Mouse (Mus musculus): ENCODE results near the gene Pcp4l1. TPM values are rescaled to one million over a fixed set of nuclear protein-coding genes. Genes with fewer than 3 reads are reported as not detected.

Gene Pcp4l1
- polyA plus RNA-seq, 1 experiment from 2014 or later = 58.8 TPM

GRCm38 (mm10) chr1:171187851-171188700, 8.0 kb downstream of the Pcp4l1 start:
- Histone ChIP-seq H3K9me3 (ENCODE audit: control insufficient read depth, low read length) (no peaks in the 10 kb centered on the region), H3K9ac (ENCODE audit: low read length) (no peak overlapping the region), H3K27me3 (ENCODE audit: control insufficient read depth, insufficient read depth, low read length) (no peaks in the 10 kb centered on the region), H3K4me2 (ENCODE audit: low read length) (no peak overlapping the region), H3K36me3 (ENCODE audit: control insufficient read depth, insufficient read depth, low read length) (no peaks in the 10 kb centered on the region), H3K27ac (replicated peaks in 1 of 2; ENCODE audit: control insufficient read depth in 1 of 2, insufficient read depth in 1 of 2, low read depth in 2 of 2, low read length in 2 of 2) (peak overlapping the region; percentile 3 to 90; a peak in 2 of 4 replicates), H3K4me3 (ENCODE audit: control insufficient read depth in 1 of 2, insufficient read depth in 1 of 2, low read depth in 1 of 2, low read length in 2 of 2) (no peak overlapping the region), H3K4me1 (ENCODE audit: control insufficient read depth in 2 of 2, insufficient read depth in 2 of 2, low read length in 2 of 2) (peaks cover 42 to 52% of the 10 kb centered on the region in 2 experiments)
- no peak for ATAC-seq (ENCODE audit: insufficient number of reproducible peaks, insufficient read depth, low FRiP score, low read depth)
- 73% methylated on average over 13 of the region's 13 CpGs for WGBS

GRCm38 (mm10) chr1:171185655-171186054, 10.4 kb downstream of the Pcp4l1 start:
- ATAC-seq (ENCODE audit: insufficient number of reproducible peaks, insufficient read depth, low FRiP score, low read depth) = no peak
- peak overlapping the region in 1 of 2 experiments; percentile 46; a peak in 1 of 4 replicates for H3K27ac ChIP-seq (replicated peaks in 1 of 2; ENCODE audit: control insufficient read depth in 1 of 2, insufficient read depth in 1 of 2, low read depth in 2 of 2, low read length in 2 of 2)
- H3K4me2 ChIP-seq (ENCODE audit: low read length) = no peak overlapping the region
- H3K9ac ChIP-seq (ENCODE audit: low read length) = no peak overlapping the region
- H3K4me3 ChIP-seq (ENCODE audit: control insufficient read depth in 1 of 2, insufficient read depth in 1 of 2, low read depth in 1 of 2, low read length in 2 of 2) = no peak overlapping the region
- 61% methylated on average over 8 of the region's 8 CpGs for WGBS
- no peaks in the 10 kb centered on the region for H3K9me3 ChIP-seq (ENCODE audit: control insufficient read depth, low read length)
- peaks cover 36 to 48% of the 10 kb centered on the region in 2 experiments for H3K4me1 ChIP-seq (ENCODE audit: control insufficient read depth in 2 of 2, insufficient read depth in 2 of 2, low read length in 2 of 2)
- no peaks in the 10 kb centered on the region for H3K36me3 ChIP-seq (ENCODE audit: control insufficient read depth, insufficient read depth, low read length)
- no peaks in the 10 kb centered on the region for H3K27me3 ChIP-seq (ENCODE audit: control insufficient read depth, insufficient read depth, low read length)

- Histone ChIP-seq H3K9ac (ENCODE audit: low read length) (no peak overlapping the region; the same call in 1 of the 2 replicates), H3K27ac (replicated peaks in 1 of 2; ENCODE audit: control insufficient read depth in 1 of 2, insufficient read depth in 1 of 2, low read depth in 2 of 2, low read length in 2 of 2) (peak overlapping the region; percentile 64 to 84), H3K4me2 (ENCODE audit: low read length) (peak overlapping the region; percentile 31; the same call in 1 of the 2 replicates), H3K36me3 (ENCODE audit: control insufficient read depth, insufficient read depth, low read length) (no peaks in the 10 kb centered on the region), H3K27me3 (ENCODE audit: control insufficient read depth, insufficient read depth, low read length) (no peaks in the 10 kb centered on the region), H3K4me1 (ENCODE audit: control insufficient read depth in 2 of 2, insufficient read depth in 2 of 2, low read length in 2 of 2) (peaks cover 29 to 46% of the 10 kb centered on the region in 2 experiments), H3K9me3 (ENCODE audit: control insufficient read depth, low read length) (no peaks in the 10 kb centered on the region), H3K4me3 (ENCODE audit: control insufficient read depth in 1 of 2, insufficient read depth in 1 of 2, low read depth in 1 of 2, low read length in 2 of 2) (no peak overlapping the region)
- ATAC-seq (ENCODE audit: insufficient number of reproducible peaks, insufficient read depth, low FRiP score, low read depth) = no peak
- WGBS = 54% methylated on average over 7 of the region's 7 CpGs
These were observed 11.8 kb downstream of the Pcp4l1 start for GRCm38 (mm10) chr1:171184314-171184713.

- H3K27ac ChIP-seq (replicated peaks in 1 of 2; ENCODE audit: control insufficient read depth in 1 of 2, insufficient read depth in 1 of 2, low read depth in 2 of 2, low read length in 2 of 2) = peak overlapping the region; percentile 67 to 84; a peak in 3 of 4 replicates
- WGBS = 16% methylated on average over 3 of the region's 3 CpGs
- H3K27me3 ChIP-seq (ENCODE audit: control insufficient read depth, insufficient read depth, low read length) = no peaks in the 10 kb centered on the region
- no peaks in the 10 kb centered on the region for H3K36me3 ChIP-seq (ENCODE audit: control insufficient read depth, insufficient read depth, low read length)
- no peak for ATAC-seq (ENCODE audit: insufficient number of reproducible peaks, insufficient read depth, low FRiP score, low read depth)
- no peak overlapping the region for H3K4me3 ChIP-seq (ENCODE audit: control insufficient read depth in 1 of 2, insufficient read depth in 1 of 2, low read depth in 1 of 2, low read length in 2 of 2)
- no peaks in the 10 kb centered on the region for H3K9me3 ChIP-seq (ENCODE audit: control insufficient read depth, low read length)
- H3K9ac ChIP-seq (ENCODE audit: low read length) = no peak overlapping the region; the same call in 1 of the 2 replicates
- H3K4me1 ChIP-seq (ENCODE audit: control insufficient read depth in 2 of 2, insufficient read depth in 2 of 2, low read length in 2 of 2) = peaks cover 23 to 39% of the 10 kb centered on the region in 2 experiments
- H3K4me2 ChIP-seq (ENCODE audit: low read length) = peak overlapping the region; percentile 31; the same call in 1 of the 2 replicates
These were observed 12.4 kb downstream of the Pcp4l1 start for GRCm38 (mm10) chr1:171183620-171184019.

GRCm38 (mm10) chr1:171183025-171183424, 13.0 kb downstream of the Pcp4l1 start:
- no peaks in the 10 kb centered on the region for H3K36me3 ChIP-seq (ENCODE audit: control insufficient read depth, insufficient read depth, low read length)
- 84% methylated on average over 3 of the region's 3 CpGs for WGBS
- H3K27ac ChIP-seq (replicated peaks in 1 of 2; ENCODE audit: control insufficient read depth in 1 of 2, insufficient read depth in 1 of 2, low read depth in 2 of 2, low read length in 2 of 2) = 0 out of 4 replicates have a peak overlapping the region, but pooled peaks of 1 of the 2 experiments have one; percentile 84
- H3K9me3 ChIP-seq (ENCODE audit: control insufficient read depth, low read length) = no peaks in the 10 kb centered on the region
- no peak for ATAC-seq (ENCODE audit: insufficient number of reproducible peaks, insufficient read depth, low FRiP score, low read depth)
- H3K27me3 ChIP-seq (ENCODE audit: control insufficient read depth, insufficient read depth, low read length) = no peaks in the 10 kb centered on the region
- no peak overlapping the region for H3K4me2 ChIP-seq (ENCODE audit: low read length)
- H3K4me1 ChIP-seq (ENCODE audit: control insufficient read depth in 2 of 2, insufficient read depth in 2 of 2, low read length in 2 of 2) = peaks cover 20 to 36% of the 10 kb centered on the region in 2 experiments
- H3K9ac ChIP-seq (ENCODE audit: low read length) = no peak overlapping the region
- H3K4me3 ChIP-seq (ENCODE audit: control insufficient read depth in 1 of 2, insufficient read depth in 1 of 2, low read depth in 1 of 2, low read length in 2 of 2) = no peak overlapping the region

- peaks cover 7 to 18% of the 10 kb centered on the region in 2 experiments for H3K4me1 ChIP-seq (ENCODE audit: control insufficient read depth in 2 of 2, insufficient read depth in 2 of 2, low read length in 2 of 2)
- no peaks in the 10 kb centered on the region for H3K9me3 ChIP-seq (ENCODE audit: control insufficient read depth, low read length)
- H3K27me3 ChIP-seq (ENCODE audit: control insufficient read depth, insufficient read depth, low read length) = no peaks in the 10 kb centered on the region
- no peak overlapping the region for H3K9ac ChIP-seq (ENCODE audit: low read length)
- 56% methylated on average over 5 of the region's 5 CpGs for WGBS
- no peaks in the 10 kb centered on the region for H3K36me3 ChIP-seq (ENCODE audit: control insufficient read depth, insufficient read depth, low read length)
- no peak overlapping the region for H3K4me3 ChIP-seq (ENCODE audit: control insufficient read depth in 1 of 2, insufficient read depth in 1 of 2, low read depth in 1 of 2, low read length in 2 of 2)
- ATAC-seq (ENCODE audit: insufficient number of reproducible peaks, insufficient read depth, low FRiP score, low read depth) = no peak
- peak overlapping the region in 1 of 2 experiments; percentile 44; a peak in 2 of 4 replicates for H3K27ac ChIP-seq (replicated peaks in 1 of 2; ENCODE audit: control insufficient read depth in 1 of 2, insufficient read depth in 1 of 2, low read depth in 2 of 2, low read length in 2 of 2)
- H3K4me2 ChIP-seq (ENCODE audit: low read length) = no peak overlapping the region
These were observed 16.4 kb downstream of the Pcp4l1 start for GRCm38 (mm10) chr1:171179487-171180171.

GRCm38 (mm10) chr1:171172779-171173178, 23.3 kb downstream of the Pcp4l1 start:
- H3K9ac ChIP-seq (ENCODE audit: low read length) = no peak overlapping the region
- H3K36me3 ChIP-seq (ENCODE audit: control insufficient read depth, insufficient read depth, low read length) = peaks cover 9% of the 10 kb centered on the region; the same call in 1 of the 2 replicates
- peaks cover 7 to 13% of the 10 kb centered on the region in 2 experiments for H3K4me1 ChIP-seq (ENCODE audit: control insufficient read depth in 2 of 2, insufficient read depth in 2 of 2, low read length in 2 of 2)
- no peak overlapping the region for H3K27ac ChIP-seq (replicated peaks in 1 of 2; ENCODE audit: control insufficient read depth in 1 of 2, insufficient read depth in 1 of 2, low read depth in 2 of 2, low read length in 2 of 2)
- no peak overlapping the region for H3K4me2 ChIP-seq (ENCODE audit: low read length)
- H3K4me3 ChIP-seq (ENCODE audit: control insufficient read depth in 1 of 2, insufficient read depth in 1 of 2, low read depth in 1 of 2, low read length in 2 of 2) = no peak overlapping the region
- H3K9me3 ChIP-seq (ENCODE audit: control insufficient read depth, low read length) = no peaks in the 10 kb centered on the region
- ATAC-seq (ENCODE audit: insufficient number of reproducible peaks, insufficient read depth, low FRiP score, low read depth) = no peak
- 90% methylated on average over 8 of the region's 8 CpGs for WGBS
- H3K27me3 ChIP-seq (ENCODE audit: control insufficient read depth, insufficient read depth, low read length) = no peaks in the 10 kb centered on the region

Measured in heart, embryonic 14.5 days (tissue).